Mouse (Mus musculus) heart, adult 8-10 months (tissue): ENCODE data around the gene Popdc2. TPM values are rescaled to one million over a fixed set of nuclear protein-coding genes. Genes with fewer than 3 reads are reported as not detected.

Experiments
- DNase-seq: peaks from one replicate; pipeline ENCODE4 v3.0.0; 2022; ENCODE audit warnings: low spot score
- total RNA-seq, 4 experiments: library from RNA; stranded (reverse); gene quantifications; 2 replicates each; pipeline ENCODE4 v1.2.4; 2022

The Popdc2 gene
- total RNA-seq, 4 experiments from 2014 or later, result 451 to 631 (median 553) TPM

- no peak for DNase-seq
These were observed 7.7 kb upstream of the Popdc2 start for GRCm38 (mm10) chr16:38354185-38354913.

- DNase-seq, result no peak
These were observed 3.7 kb upstream of the Popdc2 start for GRCm38 (mm10) chr16:38358256-38358812.

GRCm38 (mm10) chr16:38359241-38359640 is 2.8 kb upstream of the Popdc2 start:
- no peak for DNase-seq

GRCm38 (mm10) chr16:38359857-38360256 is 2.2 kb upstream of the Popdc2 start:
- no peak for DNase-seq

- DNase-seq, result no peak
These were observed 1.7 kb upstream of the Popdc2 start for GRCm38 (mm10) chr16:38360317-38360716.

GRCm38 (mm10) chr16:38362493-38363255 is 665 bp downstream of the Popdc2 start:
- DNase-seq, result no peak

- no peak for DNase-seq
These were observed 1.2 kb downstream of the Popdc2 start for GRCm38 (mm10) chr16:38363256-38363595.

GRCm38 (mm10) chr16:38363657-38364056 is 1.6 kb downstream of the Popdc2 start:
- no peak for DNase-seq

- no peak for DNase-seq
These were observed 3.4 kb downstream of the Popdc2 start for GRCm38 (mm10) chr16:38365390-38365789.

- DNase-seq, result no peak
These were observed 4.2 kb downstream of the Popdc2 start for GRCm38 (mm10) chr16:38366231-38366630.

- peak; percentile 70 for DNase-seq
These were observed 6.3 kb downstream of the Popdc2 start for GRCm38 (mm10) chr16:38368336-38368735.

GRCm38 (mm10) chr16:38369000-38369399 is 7.0 kb downstream of the Popdc2 start:
- DNase-seq, result no peak

- DNase-seq, result no peak
These were observed 7.4 kb downstream of the Popdc2 start for GRCm38 (mm10) chr16:38369431-38369830.

GRCm38 (mm10) chr16:38369992-38370484 is 8.0 kb downstream of the Popdc2 start:
- no peak for DNase-seq

- DNase-seq, result no peak
These were observed 8.8 kb downstream of the Popdc2 start for GRCm38 (mm10) chr16:38370633-38371374.

GRCm38 (mm10) chr16:38371705-38372296 is 9.8 kb downstream of the Popdc2 start:
- no peak for DNase-seq

- no peak for DNase-seq
These were observed 10.9 kb downstream of the Popdc2 start for GRCm38 (mm10) chr16:38372876-38373275.

GRCm38 (mm10) chr16:38373439-38373838 is 11.4 kb downstream of the Popdc2 start:
- DNase-seq, result no peak

GRCm38 (mm10) chr16:38373941-38374340 is 11.9 kb downstream of the Popdc2 start:
- no peak for DNase-seq

- DNase-seq, result no peak
These were observed 12.6 kb downstream of the Popdc2 start for GRCm38 (mm10) chr16:38374379-38375140.

- no peak for DNase-seq
These were observed 13.2 kb downstream of the Popdc2 start for GRCm38 (mm10) chr16:38375182-38375581.
